Mouse (Mus musculus) midbrain, embryonic 16.5 days (tissue): ENCODE measurements around the gene Tespa1. TPM values are rescaled to one million over a fixed set of nuclear protein-coding genes. Genes with fewer than 3 reads are reported as not detected.
"Not testable (repeated sequence)": the region's sequence is repeated elsewhere in the genome, so short reads cannot be mapped to it uniquely, and the experiment has no call there.

Experiments used
- ATAC-seq: fragments of 200-750 bp; cut with Nextera tagmentation; 2 replicates; pipeline ENCODE4 v1.8.0; 2017; ENCODE audit warnings: moderate TSS enrichment
- H3K27ac ChIP-seq: fragments of 300-500 bp; sonication (generic); 2 replicates; pipeline ENCODE4 v1.5.1; 2014; ENCODE audit warnings: mild to moderate bottlenecking, low read length, mixed read lengths
- H3K27me3 ChIP-seq: fragments of 300-500 bp; sonication (generic); 2 replicates; pipeline ENCODE4 v1.6.1; 2014; ENCODE audit warnings: low read depth, low read length, mixed read lengths; ENCODE audit not compliant: control insufficient read depth, insufficient read depth
- H3K36me3 ChIP-seq: fragments of 300-500 bp; sonication (generic); 2 replicates; pipeline ENCODE4 v1.6.1; 2014; ENCODE audit warnings: mild to moderate bottlenecking, low read length, moderate library complexity, mixed read lengths; ENCODE audit not compliant: control insufficient read depth, insufficient read depth
- H3K4me1 ChIP-seq: fragments of 300-500 bp; sonication (generic); 2 replicates; pipeline ENCODE4 v1.6.1; 2014; ENCODE audit warnings: mild to moderate bottlenecking, low read length, mixed read lengths; ENCODE audit not compliant: control insufficient read depth, insufficient read depth
- H3K4me2 ChIP-seq: fragments of 300-500 bp; sonication (generic); 2 replicates; pipeline ENCODE4 v1.6.1; 2014; ENCODE audit warnings: mild to moderate bottlenecking, low read length, mixed read lengths
- H3K4me3 ChIP-seq: fragments of 300-500 bp; sonication (generic); 2 replicates; pipeline ENCODE4 v1.5.1; 2014; ENCODE audit warnings: low read depth, mild to moderate bottlenecking, low read length, moderate library complexity, mixed read lengths
- H3K9ac ChIP-seq: fragments of 300-500 bp; sonication (generic); 2 replicates; pipeline ENCODE4 v1.6.1; 2014; ENCODE audit warnings: low read depth, low read length, mixed read lengths
- H3K9me3 ChIP-seq: fragments of 300-500 bp; sonication (generic); replicated peaks from 2 replicates; pipeline ENCODE4 v1.6.1; 2014; ENCODE audit warnings: mild to moderate bottlenecking, low read length, mixed read lengths; ENCODE audit not compliant: control insufficient read depth, poor library complexity, severe bottlenecking
- WGBS: fragments of 180-500 bp; shearing (Covaris S2); extraction: QIAGEN DNeasy Blood & Tissue Kit; methylation state at CpG from one replicate; pipeline ENCODE4 v1.1.7; 2014; 5-methylcytosine and 5-hydroxymethylcytosine counted together
- polyA plus RNA-seq: library from polyadenylated mRNA; unstranded; fragments of >200 nt; fragmentation: Nextera tagmentation; extraction: Ambion mirVana; gene quantifications from 2 replicates; pipeline ENCODE4 v1.2.1, GENCODE M21; 2015

Tespa1 gene
- polyA plus RNA-seq, 1 experiment from 2014 or later, result not detected

DNA sequence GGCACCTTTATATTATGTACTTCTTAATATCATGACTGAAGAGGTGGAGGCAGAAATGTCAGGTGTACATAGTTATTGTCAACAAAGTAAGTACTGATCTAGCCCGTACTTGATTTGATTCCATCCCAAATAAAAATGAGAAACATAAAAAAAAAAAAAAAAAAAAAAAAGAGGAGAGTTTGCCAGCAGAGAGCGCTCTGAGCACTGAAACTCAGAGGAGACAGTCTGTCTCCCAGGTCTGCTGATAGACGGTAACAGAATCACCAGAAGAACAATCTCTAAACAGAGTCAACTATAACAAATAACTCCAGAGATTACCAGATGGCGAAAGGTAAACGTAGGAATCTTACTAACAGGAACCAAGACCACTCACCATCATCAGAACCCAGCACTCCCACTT is 18.5 kb upstream of the Tespa1 start:
- not testable (repeated sequence) for H3K36me3 ChIP-seq, ATAC-seq, H3K4me1 ChIP-seq, H3K9ac ChIP-seq, H3K27ac ChIP-seq, H3K4me3 ChIP-seq, H3K9me3 ChIP-seq, H3K4me2 ChIP-seq, H3K27me3 ChIP-seq
- WGBS, result 88% methylated on average over 3 of the region's 5 CpGs

DNA sequence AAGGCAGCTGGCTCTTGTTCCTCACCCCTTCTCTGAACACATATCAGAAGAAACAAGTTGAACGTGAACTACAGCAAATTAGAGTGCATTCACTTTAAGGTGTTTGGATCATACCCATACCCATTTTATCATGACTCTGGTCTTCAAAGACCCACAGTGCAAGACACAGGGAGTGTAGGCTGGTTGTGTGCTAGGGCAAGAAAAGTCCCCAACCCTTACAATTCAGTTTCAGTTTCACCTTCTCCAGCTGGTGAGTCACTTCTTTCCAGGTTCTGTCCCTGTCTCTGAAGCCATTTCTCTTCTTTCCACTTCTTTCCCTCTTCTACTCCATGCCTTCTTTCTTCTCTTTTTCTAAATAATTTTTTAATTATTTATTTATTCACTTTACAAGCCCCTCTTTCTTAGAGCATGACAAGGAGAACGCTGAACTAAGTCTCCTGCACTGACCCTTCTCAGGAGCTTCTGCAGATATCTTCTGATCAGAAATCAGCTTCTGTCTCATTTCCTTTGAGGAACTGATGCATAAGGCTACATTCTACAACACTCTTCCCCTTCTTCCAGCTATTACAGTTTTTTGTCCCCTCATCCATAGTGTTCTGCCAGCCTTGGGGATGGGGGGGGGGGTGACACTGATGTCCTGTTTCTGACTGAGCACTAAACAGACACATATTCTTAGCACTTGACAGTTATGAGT is 11.0 kb upstream of the Tespa1 start:
- Histone ChIP-seq H3K27ac (no peak overlapping the region), H3K4me3 (no peak overlapping the region), H3K36me3 (no peaks in the 10 kb centered on the region), H3K9me3 (no peaks in the 10 kb centered on the region), H3K9ac (no peak overlapping the region), H3K4me1 (no peaks in the 10 kb centered on the region), H3K27me3 (no peaks in the 10 kb centered on the region), H3K4me2 (no peak overlapping the region)
- 96% methylated on average over 2 of the region's 2 CpGs for WGBS
- ATAC-seq, result no peak

- H3K4me2 ChIP-seq, result no peak overlapping the region
- no peaks in the 10 kb centered on the region for H3K9me3 ChIP-seq
- H3K9ac ChIP-seq, result no peak overlapping the region
- no peaks in the 10 kb centered on the region for H3K36me3 ChIP-seq
- H3K27me3 ChIP-seq, result no peaks in the 10 kb centered on the region
- no peaks in the 10 kb centered on the region for H3K4me1 ChIP-seq
- 81% methylated on average over 1 of the region's 1 CpGs for WGBS
- ATAC-seq, result no peak
- no peak overlapping the region for H3K4me3 ChIP-seq
- no peak overlapping the region for H3K27ac ChIP-seq
These were observed 9.1 kb upstream of the Tespa1 start for GRCm38 (mm10) chr10:130313531-130313930.

- Histone ChIP-seq H3K4me1 (no peaks in the 10 kb centered on the region), H3K27ac (no peak overlapping the region), H3K9ac (no peak overlapping the region), H3K27me3 (no peaks in the 10 kb centered on the region), H3K36me3 (no peaks in the 10 kb centered on the region), H3K4me3 (no peak overlapping the region), H3K4me2 (no peak overlapping the region), H3K9me3 (no peaks in the 10 kb centered on the region)
- WGBS, result 79% methylated on average over 2 of the region's 2 CpGs
- no peak for ATAC-seq
These were observed 8.4 kb upstream of the Tespa1 start for GRCm38 (mm10) chr10:130314110-130314829.

- Histone ChIP-seq H3K4me3 (no peak overlapping the region), H3K4me2 (no peak overlapping the region), H3K9ac (no peak overlapping the region), H3K9me3 (no peaks in the 10 kb centered on the region), H3K27me3 (no peaks in the 10 kb centered on the region), H3K27ac (no peak overlapping the region), H3K36me3 (no peaks in the 10 kb centered on the region), H3K4me1 (no peaks in the 10 kb centered on the region)
- ATAC-seq, result no peak
These were observed 6.8 kb upstream of the Tespa1 start for GRCm38 (mm10) chr10:130315846-130316245.

GRCm38 (mm10) chr10:130318720-130319119 is 4.0 kb upstream of the Tespa1 start:
- WGBS, result 83% methylated on average over 4 of the region's 4 CpGs
- no peak for ATAC-seq
- Histone ChIP-seq H3K27me3 (no peaks in the 10 kb centered on the region), H3K36me3 (no peaks in the 10 kb centered on the region), H3K9me3 (no peaks in the 10 kb centered on the region), H3K27ac (no peak overlapping the region), H3K4me2 (no peak overlapping the region), H3K4me3 (no peak overlapping the region), H3K4me1 (no peaks in the 10 kb centered on the region), H3K9ac (no peak overlapping the region)

- no peak for ATAC-seq
- Histone ChIP-seq H3K36me3 (no peaks in the 10 kb centered on the region), H3K4me1 (no peaks in the 10 kb centered on the region), H3K4me3 (no peak overlapping the region), H3K4me2 (no peak overlapping the region), H3K9ac (no peak overlapping the region), H3K27me3 (no peaks in the 10 kb centered on the region), H3K9me3 (no peaks in the 10 kb centered on the region), H3K27ac (no peak overlapping the region)
- WGBS, result 90% methylated on average over 2 of the region's 2 CpGs
These were observed 2.0 kb upstream of the Tespa1 start for GRCm38 (mm10) chr10:130320715-130321114.

DNA sequence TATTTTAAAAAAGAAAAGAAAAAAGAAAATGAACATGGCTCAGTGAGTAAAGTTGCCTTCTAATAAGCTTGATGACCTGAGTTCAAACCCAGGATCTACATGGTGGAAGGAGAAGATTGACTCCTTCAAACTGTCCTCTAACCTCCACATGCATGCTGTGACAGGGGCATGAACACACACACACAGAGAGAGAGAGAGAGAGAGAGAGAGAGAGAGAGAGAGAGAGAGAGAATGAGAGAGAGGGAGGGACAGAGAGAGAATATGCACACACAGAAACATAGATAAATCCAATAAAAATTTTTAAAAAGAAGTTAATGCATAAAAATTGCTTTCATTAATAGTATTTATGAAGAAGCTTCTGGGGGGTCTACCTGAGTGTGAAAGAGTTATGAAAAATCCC is 608 bp upstream of the Tespa1 start:
- H3K27ac ChIP-seq, result no peak overlapping the region
- no peaks in the 10 kb centered on the region for H3K27me3 ChIP-seq
- H3K9ac ChIP-seq, result no peak overlapping the region
- ATAC-seq, result no peak
- no peaks in the 10 kb centered on the region for H3K36me3 ChIP-seq
- no peaks in the 10 kb centered on the region for H3K4me1 ChIP-seq
- H3K9me3 ChIP-seq, result no peaks in the 10 kb centered on the region
- H3K4me3 ChIP-seq, result no peak overlapping the region
- H3K4me2 ChIP-seq, result no peak overlapping the region

DNA sequence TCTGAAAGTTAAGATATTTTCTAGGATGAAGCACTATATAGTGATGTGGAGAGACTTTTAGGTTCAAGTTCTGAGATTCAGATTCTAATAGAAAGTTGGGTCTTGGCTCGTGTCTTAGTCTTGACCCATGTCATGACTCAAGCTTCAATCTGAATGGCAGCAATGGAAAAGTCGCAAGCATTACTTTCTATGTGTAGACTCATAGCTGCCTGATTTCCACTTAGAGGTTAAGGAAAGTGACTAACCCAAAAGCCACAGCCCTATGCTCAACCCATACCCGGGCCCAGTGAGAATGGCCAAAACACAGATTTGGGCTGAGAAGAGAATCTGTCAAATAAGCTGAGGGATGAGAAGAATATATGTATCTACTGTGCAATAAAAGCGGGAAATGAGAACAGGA is 1.6 kb downstream of the Tespa1 start:
- no peak overlapping the region for H3K4me3 ChIP-seq
- WGBS, result 94% methylated on average over 4 of the region's 4 CpGs
- no peaks in the 10 kb centered on the region for H3K4me1 ChIP-seq
- no peaks in the 10 kb centered on the region for H3K36me3 ChIP-seq
- H3K9ac ChIP-seq, result no peak overlapping the region
- ATAC-seq, result no peak
- no peaks in the 10 kb centered on the region for H3K9me3 ChIP-seq
- H3K27me3 ChIP-seq, result no peaks in the 10 kb centered on the region
- no peak overlapping the region for H3K4me2 ChIP-seq
- no peak overlapping the region for H3K27ac ChIP-seq
